Mouse (Mus musculus) embryonic facial prominence, embryonic 14.5 days (tissue): ENCODE measurements around the gene Dpp8. TPM values are rescaled to one million over a fixed set of nuclear protein-coding genes. Genes with fewer than 3 reads are reported as not detected.

Source experiments
- ATAC-seq: fragments of 200-750 bp; cut with Nextera tagmentation; 2 replicates; pipeline ENCODE4 v1.8.0; 2017; ENCODE audit warnings: low read depth, moderate number of reproducible peaks, moderate TSS enrichment
- DNase-seq: peaks from one replicate; pipeline ENCODE4 v3.0.0-alpha.2; 2015; ENCODE audit warnings: low spot score
- H3K27ac ChIP-seq: fragments of 300-500 bp; sonication (generic); replicated peaks from 2 replicates; pipeline ENCODE4 v1.5.1; 2014; ENCODE audit warnings: low read depth, mild to moderate bottlenecking, low read length, moderate library complexity
- H3K27me3 ChIP-seq: fragments of 300-500 bp; sonication (generic); replicated peaks from 2 replicates; pipeline ENCODE4 v1.6.1; 2014; ENCODE audit warnings: low read length; ENCODE audit not compliant: control insufficient read depth, insufficient read depth
- H3K36me3 ChIP-seq: fragments of 300-500 bp; sonication (generic); 2 replicates; pipeline ENCODE4 v1.6.1; 2014; ENCODE audit warnings: low read length, mixed read lengths; ENCODE audit not compliant: control insufficient read depth, insufficient read depth
- H3K4me1 ChIP-seq: fragments of 300-500 bp; sonication (generic); 2 replicates; pipeline ENCODE4 v1.6.1; 2014; ENCODE audit warnings: antibody characterized with exemption, low read length; ENCODE audit not compliant: control insufficient read depth, insufficient read depth
- H3K4me2 ChIP-seq: fragments of 300-500 bp; sonication (generic); 2 replicates; pipeline ENCODE4 v1.6.1; 2014; ENCODE audit warnings: low read depth, mild to moderate bottlenecking, low read length, moderate library complexity, mixed read lengths
- H3K4me3 ChIP-seq: fragments of 300-500 bp; sonication (generic); 2 replicates; pipeline ENCODE4 v1.5.1; 2014; ENCODE audit warnings: low read depth, mild to moderate bottlenecking, low read length
- H3K9ac ChIP-seq: fragments of 300-500 bp; sonication (generic); 2 replicates; pipeline ENCODE4 v1.6.1; 2014; ENCODE audit warnings: low read depth, mild to moderate bottlenecking, low read length, moderate library complexity, mixed read lengths
- H3K9me3 ChIP-seq: fragments of 300-500 bp; sonication (generic); 2 replicates; pipeline ENCODE4 v1.6.1; 2016; ENCODE audit warnings: low read length; ENCODE audit not compliant: control insufficient read depth
- WGBS: fragments of 180-500 bp; shearing (Covaris S2); extraction: QIAGEN DNeasy Blood & Tissue Kit; methylation state at CpG from one replicate; pipeline ENCODE4 v1.1.7; 2014; 5-methylcytosine and 5-hydroxymethylcytosine counted together
- polyA plus RNA-seq: library from polyadenylated mRNA; unstranded; fragments of >200 nt; fragmentation: Nextera tagmentation; extraction: Ambion mirVana; gene quantifications from 2 replicates; pipeline ENCODE4 v1.2.1, GENCODE M21; 2014

Dpp8 gene
- polyA plus RNA-seq, 1 experiment from 2014 or later, result 31.7 TPM

DNA sequence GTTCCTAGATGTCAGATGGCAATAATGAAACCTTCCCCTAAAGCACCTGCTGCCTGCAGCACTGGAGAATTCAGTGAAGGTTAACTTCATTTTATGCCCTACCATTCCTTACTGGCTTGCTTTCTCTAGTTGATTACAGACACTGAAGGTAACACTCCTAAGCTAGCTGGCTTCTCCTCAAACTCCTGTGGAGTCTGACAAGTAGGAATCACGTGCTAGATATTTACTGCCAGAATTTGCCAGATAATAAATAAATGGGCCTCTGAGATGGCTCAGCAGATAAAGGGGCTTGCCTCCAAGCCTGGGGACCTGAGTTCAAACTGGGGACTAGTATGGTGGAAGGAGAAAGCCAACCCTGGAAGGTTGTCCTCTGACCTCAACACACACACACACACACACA, 54.6 kb downstream of the Dpp8 start:
- H3K4me1 ChIP-seq, result no peaks in the 10 kb centered on the region
- H3K36me3 ChIP-seq, result peaks cover 25% of the 10 kb centered on the region
- no peak overlapping the region for H3K4me2 ChIP-seq
- H3K4me3 ChIP-seq, result no peak overlapping the region
- H3K27me3 ChIP-seq, result no peaks in the 10 kb centered on the region
- no peaks in the 10 kb centered on the region for H3K9me3 ChIP-seq
- H3K9ac ChIP-seq, result no peak overlapping the region
- WGBS, result 79% methylated on average over 1 of the region's 1 CpGs
- H3K27ac ChIP-seq, result no peak overlapping the region
- DNase-seq (no peak), ATAC-seq (no peak)

DNA sequence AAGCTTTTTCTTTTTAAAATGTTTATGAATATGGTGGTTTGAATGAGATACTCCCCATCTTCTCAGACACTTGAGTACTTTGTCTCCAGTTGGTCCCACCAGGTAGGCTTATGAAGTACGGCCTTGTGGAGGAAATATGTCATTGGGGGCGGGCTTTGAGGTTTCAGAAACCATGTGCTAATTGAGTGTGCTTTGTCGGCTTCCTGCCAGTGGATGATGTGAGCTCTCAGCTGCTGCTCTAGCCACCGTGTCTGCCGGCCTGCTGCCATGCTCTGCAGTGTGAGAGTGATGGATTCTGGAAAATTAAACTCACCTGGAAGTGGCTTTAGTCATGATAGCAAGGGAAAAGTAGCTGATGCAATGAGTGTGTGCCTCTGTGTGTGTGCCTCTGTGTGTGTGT, 55.3 kb downstream of the Dpp8 start:
- Histone ChIP-seq H3K27ac (no peak overlapping the region), H3K36me3 (peaks cover 18% of the 10 kb centered on the region; the same call in 1 of the 2 replicates), H3K9me3 (no peaks in the 10 kb centered on the region), H3K9ac (no peak overlapping the region), H3K27me3 (no peaks in the 10 kb centered on the region), H3K4me3 (no peak overlapping the region), H3K4me1 (no peaks in the 10 kb centered on the region), H3K4me2 (no peak overlapping the region)
- 0 out of 2 replicates have a peak, but pooled peaks have one; percentile 55 for ATAC-seq
- WGBS, result 30% methylated on average over 5 of the region's 5 CpGs
- DNase-seq, result peak; percentile 72

DNA sequence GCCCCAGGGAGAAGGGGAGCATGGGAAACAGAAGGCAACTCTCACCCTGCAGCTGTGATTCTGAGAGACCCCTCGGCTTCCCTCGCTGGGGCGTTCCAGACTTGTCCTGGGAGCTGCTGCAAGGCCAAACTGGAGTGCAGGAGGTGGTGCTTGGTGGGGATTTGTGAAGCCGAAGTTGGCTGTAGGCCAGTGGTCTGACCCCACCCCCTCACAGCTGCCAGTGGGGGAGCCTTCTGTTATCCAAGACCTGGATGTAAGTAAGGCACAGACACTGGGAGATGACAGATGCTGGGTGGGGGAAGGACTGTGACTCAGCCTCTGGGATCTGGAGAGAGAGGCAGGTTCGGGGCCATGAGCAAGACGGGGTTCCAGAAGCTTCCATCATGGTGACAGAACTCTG, 62.0 kb downstream of the Dpp8 start:
- Histone ChIP-seq H3K4me1 (peaks cover 5% of the 10 kb centered on the region), H3K4me3 (no peak overlapping the region), H3K27ac (peak overlapping the region; percentile 39; the same call in 1 of the 2 replicates), H3K9me3 (no peaks in the 10 kb centered on the region), H3K27me3 (no peaks in the 10 kb centered on the region), H3K9ac (no peak overlapping the region), H3K36me3 (no peaks in the 10 kb centered on the region), H3K4me2 (no peak overlapping the region)
- DNase-seq, result peak; percentile 89
- WGBS, result 26% methylated on average over 6 of the region's 6 CpGs
- peak; percentile 81 for ATAC-seq

DNA sequence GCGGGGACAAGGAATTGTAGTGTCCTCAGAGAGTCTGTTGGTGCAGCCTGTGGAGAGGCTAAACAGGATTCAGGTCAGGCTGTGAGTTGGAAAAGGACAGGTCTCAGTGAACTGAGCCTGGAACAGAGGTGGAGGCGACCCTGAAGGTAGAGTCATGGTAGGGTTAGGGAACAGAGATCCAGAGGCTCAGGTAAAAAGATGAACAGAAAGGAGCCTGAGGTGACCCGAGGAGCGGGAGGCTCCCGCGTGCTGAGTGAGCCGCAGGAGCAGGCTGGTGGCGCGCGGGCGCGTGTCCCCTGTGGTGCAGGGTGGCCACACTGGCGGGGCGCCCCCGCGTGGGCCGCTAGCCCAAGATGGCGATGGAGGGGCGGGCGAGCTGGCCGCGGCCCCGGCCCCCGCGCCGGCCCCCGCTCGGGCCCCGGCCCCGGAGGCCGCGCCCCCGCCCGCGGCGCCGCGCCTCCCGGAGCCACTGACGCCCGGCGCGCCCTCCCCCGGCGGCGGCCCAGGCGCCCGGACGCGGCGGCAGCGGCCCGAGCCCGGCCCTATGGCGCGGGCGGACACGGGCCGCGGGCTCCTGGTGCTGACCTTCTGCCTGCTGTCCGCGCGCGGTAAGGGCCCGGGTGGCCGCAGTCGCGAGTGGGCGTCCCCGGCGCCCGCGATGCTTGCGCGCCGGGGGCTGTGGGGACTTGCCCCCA, 68.9 kb downstream of the Dpp8 start, which contains the start of gene Igdcc4:
Igdcc4 (plus strand) TSS at position 496 of the 695 bp plus-strand sequence.
- no peaks in the 10 kb centered on the region for H3K36me3 ChIP-seq
- peaks cover 14% of the 10 kb centered on the region; the same call in 1 of the 2 replicates for H3K4me1 ChIP-seq
- WGBS, result 6% methylated on average over 11 of the region's 76 CpGs
- DNase-seq, result peak; percentile 29
- H3K4me2 ChIP-seq, result peak within 1 kb of the TSS; percentile 87
- H3K27ac ChIP-seq, result peak within 1 kb of the TSS; percentile 92
- H3K4me3 ChIP-seq, result peak within 1 kb of the TSS; percentile 89
- peaks cover 5% of the 10 kb centered on the region; the same call in 1 of the 2 replicates for H3K9me3 ChIP-seq
- no peak for ATAC-seq
- H3K9ac ChIP-seq, result peak within 1 kb of the TSS; percentile 94
- H3K27me3 ChIP-seq, result no peaks in the 10 kb centered on the region

DNA sequence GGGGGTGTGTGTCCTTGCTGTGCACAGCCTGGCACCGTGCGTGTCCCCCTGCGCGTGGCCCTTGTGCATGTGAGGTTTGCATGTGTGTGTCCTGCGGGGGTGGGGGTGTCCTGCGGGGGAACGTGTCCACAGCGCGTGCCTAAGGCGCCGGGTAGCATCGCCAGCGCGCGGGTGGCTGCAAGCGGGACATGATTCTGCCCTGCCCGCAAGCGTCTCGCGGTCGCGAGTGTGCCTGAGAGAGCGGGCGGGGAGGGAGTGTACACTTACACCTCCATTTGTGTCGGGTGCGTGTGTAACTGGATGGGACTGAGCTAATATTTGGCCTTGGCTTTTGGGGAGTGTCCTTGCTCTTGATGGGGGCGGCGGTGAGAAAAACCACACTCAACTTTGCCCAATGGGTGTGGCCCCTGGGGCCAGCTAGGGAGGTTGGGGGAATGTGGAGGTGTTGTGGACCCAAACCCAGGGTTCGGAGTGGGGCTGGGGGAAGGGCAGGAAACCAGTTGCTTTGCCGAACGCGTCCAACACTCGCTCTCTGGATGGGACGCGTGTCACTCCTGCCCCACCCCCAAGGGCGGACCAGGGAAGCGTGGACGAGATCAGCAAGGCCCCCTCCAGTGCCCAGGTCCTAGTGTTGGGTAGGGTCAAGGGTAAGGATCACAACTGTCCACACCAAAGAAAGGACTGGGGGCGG, 69.6 kb downstream of the Dpp8 start:
- DNase-seq (peak; percentile 85), ATAC-seq (peak; percentile 81)
- 0% methylated on average over 32 of the region's 39 CpGs for WGBS
- Histone ChIP-seq H3K36me3 (no peaks in the 10 kb centered on the region), H3K9me3 (peaks cover 5% of the 10 kb centered on the region; the same call in 1 of the 2 replicates), H3K4me1 (peaks cover 14% of the 10 kb centered on the region; the same call in 1 of the 2 replicates), H3K9ac (peak overlapping the region; percentile 94), H3K4me3 (peak overlapping the region; percentile 89), H3K4me2 (peak overlapping the region; percentile 87), H3K27me3 (no peaks in the 10 kb centered on the region), H3K27ac (peak overlapping the region; percentile 92)

DNA sequence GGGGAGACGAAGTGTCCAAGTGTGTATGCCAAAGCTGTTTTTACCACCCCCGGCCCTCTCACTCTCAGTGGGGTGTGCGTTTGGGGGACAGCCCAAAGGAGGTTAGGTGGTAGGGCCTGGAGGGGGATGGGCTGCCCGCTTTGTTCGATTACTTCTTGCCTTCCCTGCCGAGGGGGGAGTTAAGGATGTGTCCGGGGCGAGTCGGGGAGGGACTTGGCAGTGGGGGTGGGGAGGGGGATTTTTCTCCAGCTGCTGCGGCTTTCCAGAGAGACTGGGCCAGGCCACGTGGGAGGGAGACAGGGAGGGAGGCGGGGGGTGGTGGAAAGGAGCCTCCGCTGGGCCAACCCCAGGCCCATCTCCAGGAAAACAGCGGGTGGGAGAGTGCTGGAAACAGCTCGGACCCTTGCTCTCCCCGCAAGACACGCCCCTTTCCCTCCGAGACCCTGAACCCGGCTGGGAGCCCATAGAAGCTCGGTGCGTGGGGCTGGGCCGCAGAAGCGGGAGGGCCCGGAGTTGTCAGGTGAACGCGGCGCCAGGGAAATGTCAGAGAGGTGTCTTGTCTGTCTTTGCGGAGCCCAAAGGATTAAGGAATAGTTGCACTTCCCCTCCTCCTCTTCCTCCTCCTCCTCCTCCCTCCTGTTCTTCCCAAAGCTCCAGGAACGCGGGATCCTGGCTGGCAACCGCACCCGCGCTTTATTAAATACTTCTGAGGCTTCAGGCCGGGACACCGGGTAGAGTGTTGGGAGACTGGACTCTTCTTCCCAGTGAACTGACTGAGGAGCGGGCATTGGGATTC, 70.4 kb downstream of the Dpp8 start:
- DNase-seq, result peak; percentile 95
- peak overlapping the region; percentile 94 for H3K9ac ChIP-seq
- peaks cover 5% of the 10 kb centered on the region; the same call in 1 of the 2 replicates for H3K9me3 ChIP-seq
- H3K27ac ChIP-seq, result peak overlapping the region; percentile 92
- 2% methylated on average over 26 of the region's 36 CpGs for WGBS
- H3K4me2 ChIP-seq, result peak overlapping the region; percentile 87
- peaks cover 14% of the 10 kb centered on the region; the same call in 1 of the 2 replicates for H3K4me1 ChIP-seq
- no peaks in the 10 kb centered on the region for H3K36me3 ChIP-seq
- no peaks in the 10 kb centered on the region for H3K27me3 ChIP-seq
- H3K4me3 ChIP-seq, result peak overlapping the region; percentile 89
- peak; percentile 80 for ATAC-seq

DNA sequence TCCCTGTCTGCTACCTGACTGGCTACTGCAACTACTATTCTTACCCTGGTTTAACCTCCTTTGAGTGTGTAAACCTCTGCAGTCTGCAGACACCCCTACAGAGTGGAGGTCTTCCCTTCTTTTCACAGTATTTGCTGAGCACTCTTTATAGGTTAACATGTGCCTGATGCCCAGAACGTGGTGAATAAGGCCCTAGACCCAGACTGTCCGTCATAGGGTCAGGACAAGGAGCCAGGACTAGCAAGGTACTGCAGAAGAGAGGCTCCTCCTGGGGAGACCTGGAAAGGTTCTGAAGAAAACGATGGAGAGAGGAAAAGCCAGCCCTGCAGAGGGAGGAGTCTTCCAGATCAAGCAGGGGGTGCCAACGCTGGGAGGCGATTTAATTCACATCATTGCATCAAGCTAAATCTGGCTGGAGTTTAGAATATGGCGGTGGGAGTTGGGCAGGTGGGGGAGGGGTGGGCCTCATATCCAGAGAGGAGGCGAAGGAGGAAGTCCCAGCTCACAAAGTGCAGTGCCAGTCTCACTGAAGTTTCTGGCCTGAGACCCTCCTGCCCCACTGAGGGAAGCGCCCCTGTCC, 71.0 kb downstream of the Dpp8 start:
- H3K4me2 ChIP-seq, result peak overlapping the region; percentile 87
- peak overlapping the region; percentile 94 for H3K9ac ChIP-seq
- peak overlapping the region; percentile 92 for H3K27ac ChIP-seq
- H3K9me3 ChIP-seq, result peaks cover 5% of the 10 kb centered on the region; the same call in 1 of the 2 replicates
- H3K4me3 ChIP-seq, result peak overlapping the region; percentile 89
- no peak for ATAC-seq
- 16% methylated on average over 8 of the region's 8 CpGs for WGBS
- DNase-seq, result peak; percentile 46
- no peaks in the 10 kb centered on the region for H3K36me3 ChIP-seq
- H3K27me3 ChIP-seq, result no peaks in the 10 kb centered on the region
- peaks cover 14% of the 10 kb centered on the region; the same call in 1 of the 2 replicates for H3K4me1 ChIP-seq

DNA sequence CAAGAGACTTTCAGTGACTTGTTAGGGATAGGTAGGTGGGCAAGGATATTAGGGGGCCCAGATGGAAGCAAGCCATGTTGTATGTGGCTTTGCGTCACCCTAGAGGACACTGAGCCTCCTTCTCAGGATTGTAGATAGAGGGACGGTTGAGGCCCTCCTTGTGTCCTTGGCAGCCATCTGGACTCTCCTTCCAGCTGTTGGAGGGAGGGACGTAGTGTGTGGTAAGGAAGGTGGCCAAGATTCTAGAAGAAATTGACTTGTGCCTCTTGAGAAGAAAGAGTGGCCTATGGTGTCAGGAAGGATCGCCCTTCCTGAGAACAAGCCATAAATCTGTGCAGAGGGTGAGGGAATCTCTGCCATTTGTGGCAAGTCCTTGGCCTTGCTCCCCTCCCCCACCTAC, 74.6 kb downstream of the Dpp8 start:
- Histone ChIP-seq H3K27me3 (no peaks in the 10 kb centered on the region), H3K36me3 (no peaks in the 10 kb centered on the region), H3K27ac (no peak overlapping the region), H3K9me3 (no peaks in the 10 kb centered on the region), H3K9ac (no peak overlapping the region), H3K4me2 (no peak overlapping the region), H3K4me3 (no peak overlapping the region), H3K4me1 (peaks cover 30% of the 10 kb centered on the region)
- DNase-seq, result no peak
- 83% methylated on average over 4 of the region's 4 CpGs for whole genome bisulfite sequencing
- ATAC-seq, result no peak
